Mouse (Mus musculus): ENCODE data around the gene Tmco1. TPM values are rescaled to one million over a fixed set of nuclear protein-coding genes. Genes with fewer than 3 reads are reported as not detected.

Tmco1 gene
- 70.5 and 83.8 TPM in 2 replicates for polyA plus RNA-seq (2016; fragmentation: Nextera tagmentation; extraction: Ambion mirVana)

DNA sequence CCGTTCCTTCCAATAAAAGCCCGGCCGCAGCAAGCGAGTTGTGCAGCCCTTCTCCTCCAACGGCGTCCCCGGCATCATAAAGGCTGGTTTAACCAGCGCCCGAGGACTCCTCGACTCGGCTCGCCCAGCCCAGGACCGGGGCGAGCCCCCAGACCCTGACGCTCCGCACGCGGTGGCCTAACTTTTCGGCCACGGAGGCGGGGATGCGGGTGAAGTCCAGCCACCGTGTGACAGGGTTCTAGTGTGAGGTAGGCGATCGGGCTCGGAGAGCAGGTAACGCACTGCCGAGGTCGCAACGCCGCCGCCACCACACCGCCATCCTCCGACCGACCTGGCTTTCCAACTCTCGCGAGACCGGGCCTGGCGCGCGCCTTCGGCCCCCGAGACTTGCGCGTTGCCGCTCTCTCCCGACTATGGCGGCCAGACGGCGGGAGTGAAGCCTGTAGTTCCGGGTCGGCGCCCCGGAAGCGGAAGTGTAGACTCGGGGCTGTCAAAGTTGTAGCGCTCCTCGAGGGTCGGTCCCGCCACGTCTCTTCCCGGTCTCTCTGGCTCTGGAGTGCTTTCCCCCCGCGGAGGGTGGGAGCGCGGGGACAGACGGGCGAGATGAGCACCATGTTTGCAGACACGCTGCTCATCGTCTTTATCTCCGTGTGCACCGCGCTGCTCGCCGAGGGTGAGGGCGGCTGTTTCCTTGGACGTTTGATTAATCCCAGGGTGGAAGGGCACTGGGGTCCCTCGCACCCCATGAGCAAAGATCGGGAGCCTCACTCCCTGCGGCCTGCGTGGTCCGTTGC is at the start of gene Tmco1:
Gene Tmco1, plus strand, starts transcription at position 118 of the 794 bp plus-strand sequence.
- WGBS = under 1% methylated on average over 82 of the region's 82 CpGs
- Histone ChIP-seq H3K27ac (peak within 1 kb of the TSS; percentile 89), H3K27me3 (replicated peaks) (no peaks in the 10 kb centered on the region), H3K4me1 (peaks cover 7% of the 10 kb centered on the region), H3K36me3 (peaks cover 3% of the 10 kb centered on the region; the same call in 1 of the 2 replicates), H3K4me2 (replicated peaks) (peak within 1 kb of the TSS; percentile 80), H3K9ac (peak within 1 kb of the TSS; percentile 87), H3K9me3 (no peaks in the 10 kb centered on the region), H3K4me3 (peak within 1 kb of the TSS; percentile 68)
- ATAC-seq (ENCODE audit: low FRiP score, low read depth) = peak; percentile 97

DNA sequence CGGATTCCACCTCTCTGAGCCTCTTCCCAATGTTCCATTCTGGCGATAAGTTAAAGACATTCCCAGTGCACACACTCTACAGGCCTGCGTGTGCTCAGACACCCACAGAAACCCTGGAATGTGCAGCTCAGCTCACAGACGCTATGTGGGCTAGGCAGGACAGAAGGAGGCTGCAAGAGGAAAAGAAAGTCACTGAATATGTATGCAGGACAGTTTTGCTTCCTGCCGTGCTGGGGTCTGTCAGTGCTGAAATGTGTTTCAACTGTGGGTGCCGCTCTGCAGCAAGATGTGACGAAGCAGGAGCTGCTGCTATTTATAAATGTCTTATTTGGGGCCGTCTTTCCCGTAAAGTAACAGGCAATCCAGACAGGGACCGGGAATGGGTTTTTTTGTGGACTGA is 48.5 kb upstream of the Tmco1 start:
- H3K27me3 ChIP-seq (replicated peaks) = no peaks in the 10 kb centered on the region
- H3K27ac ChIP-seq = no peak overlapping the region; the same call in 1 of the 2 replicates
- WGBS = 76% methylated on average over 10 of the region's 10 CpGs
- H3K4me1 ChIP-seq = peaks cover 21% of the 10 kb centered on the region; the same call in 1 of the 2 replicates
- H3K36me3 ChIP-seq = no peaks in the 10 kb centered on the region
- H3K4me3 ChIP-seq = no peak overlapping the region
- no peak overlapping the region for H3K9ac ChIP-seq
- H3K4me2 ChIP-seq (replicated peaks) = no peak overlapping the region
- no peaks in the 10 kb centered on the region for H3K9me3 ChIP-seq
- ATAC-seq (ENCODE audit: low FRiP score, low read depth) = no peak

DNA sequence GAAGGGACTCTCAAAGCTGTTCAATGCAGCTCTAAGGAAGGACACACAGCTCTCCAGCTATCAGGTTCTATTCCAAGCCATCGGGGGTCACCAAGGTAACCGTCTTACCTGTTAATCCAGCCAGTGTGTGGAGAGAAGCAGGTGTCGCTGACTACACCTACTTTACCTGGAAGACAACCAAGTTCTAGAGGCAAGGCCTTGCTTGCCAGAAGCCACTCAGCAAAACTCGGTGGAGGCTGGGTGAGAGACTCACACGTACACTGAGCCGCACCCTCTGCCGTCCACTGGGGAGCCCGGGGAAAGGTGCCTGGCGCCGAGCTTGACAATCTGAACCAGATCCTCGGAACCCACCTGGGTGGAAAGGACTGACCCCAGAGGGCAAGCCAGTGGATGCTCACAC is 46.4 kb upstream of the Tmco1 start:
- Histone ChIP-seq H3K36me3 (0 out of 2 replicates have a peak, but pooled peaks cover 3% of the 10 kb centered on the region), H3K4me2 (replicated peaks) (no peak overlapping the region), H3K4me3 (no peak overlapping the region), H3K9ac (no peak overlapping the region), H3K27me3 (replicated peaks) (no peaks in the 10 kb centered on the region), H3K27ac (no peak overlapping the region), H3K4me1 (peaks cover 10% of the 10 kb centered on the region; the same call in 1 of the 2 replicates), H3K9me3 (no peaks in the 10 kb centered on the region)
- WGBS = 93% methylated on average over 11 of the region's 11 CpGs
- no peak for ATAC-seq (ENCODE audit: low FRiP score, low read depth)

DNA sequence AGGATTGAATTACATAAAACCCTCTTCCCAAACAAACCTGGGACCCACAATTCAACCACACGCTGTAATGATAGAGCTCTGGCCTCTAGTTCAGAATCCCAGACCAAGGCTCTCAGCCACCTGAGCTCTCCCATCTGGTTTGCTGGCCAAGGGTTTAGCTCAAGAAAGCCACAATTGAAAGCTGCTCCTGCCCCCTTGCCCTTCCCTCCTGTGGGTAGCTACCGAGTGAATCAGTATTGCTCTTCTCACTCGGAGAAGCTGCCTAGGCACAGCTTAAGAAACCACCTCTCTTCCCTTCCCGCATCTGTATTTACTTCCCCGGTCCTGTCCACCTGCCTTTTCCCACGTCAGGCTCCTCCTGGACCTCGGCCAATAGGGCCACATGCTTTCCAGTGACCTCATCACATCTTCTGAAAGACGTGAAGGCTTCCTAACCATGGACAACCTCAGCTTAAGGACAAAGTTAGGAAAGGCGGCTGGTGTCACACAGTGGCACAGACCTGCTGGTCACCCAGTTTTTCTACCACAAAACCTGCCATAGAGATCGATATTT is 45.6 kb upstream of the Tmco1 start:
- Histone ChIP-seq H3K9ac (no peak overlapping the region), H3K4me3 (no peak overlapping the region), H3K9me3 (no peaks in the 10 kb centered on the region), H3K4me1 (0 out of 2 replicates have a peak, but pooled peaks cover 3% of the 10 kb centered on the region), H3K36me3 (0 out of 2 replicates have a peak, but pooled peaks cover 3% of the 10 kb centered on the region), H3K27me3 (replicated peaks) (no peaks in the 10 kb centered on the region), H3K27ac (no peak overlapping the region), H3K4me2 (replicated peaks) (no peak overlapping the region)
- no peak for ATAC-seq (ENCODE audit: low FRiP score, low read depth)
- 81% methylated on average over 10 of the region's 10 CpGs for WGBS

DNA sequence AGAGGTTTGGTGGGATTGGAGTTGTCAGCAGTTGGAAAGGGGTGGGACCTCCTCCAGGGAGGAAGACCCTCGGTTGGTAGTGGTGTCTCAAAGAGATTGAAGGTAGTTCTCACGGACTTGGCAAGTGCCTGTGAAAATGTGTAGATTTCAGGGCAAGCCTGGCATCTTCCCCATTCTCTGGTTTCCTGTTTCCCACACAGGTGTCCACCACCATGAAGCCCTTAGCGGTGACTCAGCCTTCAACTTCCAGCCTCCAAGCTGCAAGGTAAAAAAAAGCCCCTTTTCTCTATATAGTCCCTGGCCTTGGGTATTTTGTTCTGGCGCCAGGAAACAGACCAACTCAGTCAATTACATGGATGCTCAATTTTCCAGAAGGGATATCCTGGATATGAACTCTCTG is 42.8 kb upstream of the Tmco1 start:
- no peak overlapping the region for H3K4me3 ChIP-seq
- H3K4me1 ChIP-seq = peaks cover 20% of the 10 kb centered on the region
- H3K27ac ChIP-seq = no peak overlapping the region
- ATAC-seq (ENCODE audit: low FRiP score, low read depth) = no peak
- H3K27me3 ChIP-seq (replicated peaks) = no peaks in the 10 kb centered on the region
- no peak overlapping the region for H3K9ac ChIP-seq
- no peaks in the 10 kb centered on the region for H3K9me3 ChIP-seq
- H3K36me3 ChIP-seq = 0 out of 2 replicates have a peak, but pooled peaks cover 3% of the 10 kb centered on the region
- 92% methylated on average over 4 of the region's 4 CpGs for WGBS
- H3K4me2 ChIP-seq (replicated peaks) = no peak overlapping the region

DNA sequence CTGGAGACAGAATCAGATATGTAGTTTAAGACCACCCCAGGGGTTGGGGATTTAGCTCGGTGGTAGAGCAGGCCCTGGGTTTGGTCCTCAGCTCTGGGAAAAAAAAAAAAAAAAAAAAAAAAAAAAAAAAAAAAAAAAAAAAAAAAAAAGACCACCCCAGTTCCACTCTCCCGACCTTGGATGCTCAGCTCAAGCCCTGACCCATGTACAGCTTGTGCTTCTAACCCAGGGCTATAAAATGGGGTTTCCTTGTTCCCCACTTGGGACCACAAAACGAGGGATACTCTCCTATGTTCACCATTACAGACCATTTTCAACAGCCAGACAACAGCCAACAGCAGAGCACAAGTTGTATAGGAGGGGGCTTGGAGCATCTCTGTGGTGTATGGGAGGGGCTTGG is 41.5 kb upstream of the Tmco1 start:
- Histone ChIP-seq H3K9ac (no peak overlapping the region), H3K27me3 (replicated peaks) (no peaks in the 10 kb centered on the region), H3K27ac (no peak overlapping the region), H3K4me2 (replicated peaks) (no peak overlapping the region), H3K9me3 (no peaks in the 10 kb centered on the region), H3K36me3 (0 out of 2 replicates have a peak, but pooled peaks cover 3% of the 10 kb centered on the region), H3K4me1 (peaks cover 33% of the 10 kb centered on the region), H3K4me3 (no peak overlapping the region)
- ATAC-seq (ENCODE audit: low FRiP score, low read depth) = no peak
- WGBS = 76% methylated on average over 3 of the region's 3 CpGs

DNA sequence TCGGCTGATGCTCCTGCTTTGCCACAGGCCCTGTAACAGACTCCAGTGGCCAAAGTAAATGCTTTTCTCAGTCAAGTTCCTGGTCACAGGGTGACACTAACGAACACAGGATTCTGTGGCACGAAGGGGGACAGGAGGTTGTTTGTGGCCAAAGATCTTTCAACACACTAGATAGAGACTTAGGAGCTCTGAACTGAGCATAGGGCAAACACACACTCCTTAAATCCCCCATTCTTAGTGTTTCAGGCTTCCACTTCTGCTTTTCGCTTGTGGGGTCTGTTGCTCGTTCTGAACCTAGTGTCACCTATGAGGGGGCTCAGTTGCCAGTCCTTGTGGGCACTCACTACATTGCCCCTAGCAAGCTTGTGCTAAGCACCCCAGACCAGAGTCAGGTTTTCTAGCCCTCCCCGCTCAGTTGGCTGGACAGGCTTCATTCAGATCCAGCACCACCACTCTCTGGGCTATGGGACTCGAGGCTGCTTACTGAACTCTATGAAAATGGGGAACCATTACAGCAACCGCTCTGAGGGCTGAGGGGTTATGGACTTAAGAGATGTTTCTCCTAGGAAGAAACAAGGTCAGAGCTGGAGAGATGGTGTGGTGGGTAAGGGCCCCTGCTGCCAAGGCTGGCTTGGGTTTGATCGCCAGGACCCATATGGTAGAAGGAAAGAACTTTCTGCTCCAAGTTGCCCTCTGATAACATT is 39.7 kb upstream of the Tmco1 start:
- WGBS = 92% methylated on average over 9 of the region's 9 CpGs

DNA sequence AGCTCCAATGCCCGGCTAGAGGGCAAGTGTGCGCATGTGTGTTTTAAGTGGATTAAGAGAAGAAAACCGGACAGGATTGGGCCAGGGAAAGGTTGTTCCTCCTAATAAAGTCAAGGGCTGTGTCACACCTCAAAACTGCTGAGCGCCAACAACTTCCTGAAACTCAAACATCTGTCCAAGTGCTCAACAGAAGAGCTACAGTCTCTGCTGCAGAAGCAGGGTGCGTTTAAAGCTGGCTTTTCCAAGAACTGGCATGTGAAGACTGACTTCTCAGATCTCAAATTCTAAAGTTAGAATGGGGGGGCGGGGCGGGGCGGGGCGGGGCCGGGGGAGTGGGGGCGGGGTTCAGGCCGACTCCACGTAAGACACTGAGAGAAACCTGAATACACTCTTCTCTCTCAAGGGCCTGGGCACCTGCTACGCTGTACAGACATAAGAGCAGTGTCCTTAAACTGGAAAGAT is 38.8 kb upstream of the Tmco1 start:
- H3K27ac ChIP-seq = no peak overlapping the region
- 0 out of 2 replicates have a peak, but pooled peaks cover 3% of the 10 kb centered on the region for H3K36me3 ChIP-seq
- H3K4me1 ChIP-seq = peaks cover 45% of the 10 kb centered on the region
- no peak overlapping the region for H3K9ac ChIP-seq
- ATAC-seq (ENCODE audit: low FRiP score, low read depth) = no peak
- no peaks in the 10 kb centered on the region for H3K27me3 ChIP-seq (replicated peaks)
- H3K4me2 ChIP-seq (replicated peaks) = peak overlapping the region; percentile 52; the same call in 1 of the 2 replicates
- WGBS = 39% methylated on average over 14 of the region's 14 CpGs
- H3K4me3 ChIP-seq = no peak overlapping the region
- H3K9me3 ChIP-seq = no peaks in the 10 kb centered on the region

More for the DNA sequence above, 39.7 kb upstream of the Tmco1 start:
- Histone ChIP-seq H3K4me3 (no peak overlapping the region), H3K4me2 (replicated peaks) (no peak overlapping the region), H3K27me3 (replicated peaks) (no peaks in the 10 kb centered on the region), H3K36me3 (0 out of 2 replicates have a peak, but pooled peaks cover 3% of the 10 kb centered on the region), H3K4me1 (peaks cover 38% of the 10 kb centered on the region), H3K9me3 (no peaks in the 10 kb centered on the region), H3K9ac (no peak overlapping the region), H3K27ac (no peak overlapping the region)
- ATAC-seq (ENCODE audit: low FRiP score, low read depth) = no peak

DNA sequence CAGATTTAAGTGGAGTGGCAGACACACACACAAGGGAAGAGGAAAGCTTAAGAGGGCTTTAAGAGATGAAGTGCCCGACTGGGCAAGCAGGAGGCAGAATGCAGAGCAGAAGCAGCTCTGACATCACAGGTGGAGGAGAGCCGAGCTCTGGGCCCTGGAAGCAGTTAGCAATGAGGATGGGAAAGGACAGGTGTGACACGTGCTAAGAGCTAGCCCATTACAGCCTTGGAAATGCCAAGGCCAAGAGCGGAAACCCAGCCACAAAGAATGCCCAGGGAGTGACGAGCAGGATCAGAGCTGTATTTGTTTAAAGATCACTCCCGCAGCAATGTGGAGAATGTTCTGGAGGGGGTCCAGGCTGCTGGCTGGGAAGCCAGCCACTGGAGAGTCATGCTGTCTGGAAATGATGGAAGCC is 38.3 kb upstream of the Tmco1 start:
- Histone ChIP-seq H3K4me3 (no peak overlapping the region), H3K4me1 (peaks cover 45% of the 10 kb centered on the region), H3K9ac (no peak overlapping the region), H3K9me3 (no peaks in the 10 kb centered on the region), H3K27me3 (replicated peaks) (no peaks in the 10 kb centered on the region), H3K36me3 (peaks cover 3% of the 10 kb centered on the region; the same call in 1 of the 2 replicates), H3K4me2 (replicated peaks) (peak overlapping the region; percentile 52), H3K27ac (no peak overlapping the region)
- ATAC-seq (ENCODE audit: low FRiP score, low read depth) = peak; percentile 34
- 31% methylated on average over 6 of the region's 6 CpGs for WGBS

DNA sequence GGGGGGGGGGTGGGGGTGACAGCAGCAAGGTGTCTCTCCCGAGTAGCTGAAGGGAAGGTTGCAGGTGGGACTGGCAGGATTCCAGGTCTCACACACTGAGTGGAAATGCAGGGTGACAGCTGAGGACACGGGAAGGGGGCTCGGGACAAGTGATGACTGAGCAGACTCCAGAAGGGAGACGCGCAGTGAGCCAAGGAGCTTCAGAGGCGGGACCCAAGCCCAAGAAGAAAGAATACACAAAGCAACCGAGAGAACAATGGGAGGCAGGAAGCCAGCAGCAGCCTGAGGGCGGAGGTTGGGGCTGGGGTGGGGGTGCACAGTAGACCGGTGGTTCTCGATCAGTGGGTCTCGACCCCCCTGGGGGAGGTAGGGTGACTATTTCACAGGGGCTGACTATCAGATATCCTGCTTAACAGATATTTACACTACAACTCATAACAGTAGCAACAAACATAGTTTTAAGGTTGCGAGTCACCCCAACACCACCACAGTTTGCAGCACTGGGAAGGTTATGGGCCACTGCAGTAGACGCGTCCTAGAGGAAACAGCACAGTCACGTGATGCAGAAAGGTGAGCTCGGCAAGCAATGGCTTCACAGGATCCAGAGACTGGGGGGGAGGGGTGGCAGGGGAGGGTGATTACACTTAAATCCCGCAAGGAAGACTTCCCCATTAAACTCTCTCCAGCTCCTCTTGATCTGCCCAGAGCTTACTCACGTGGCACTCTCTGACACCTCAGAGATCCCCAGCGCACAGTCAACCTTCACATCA is 37.7 kb upstream of the Tmco1 start:
- Histone ChIP-seq H3K9me3 (no peaks in the 10 kb centered on the region), H3K4me3 (no peak overlapping the region), H3K36me3 (no peaks in the 10 kb centered on the region; the same call in 1 of the 2 replicates), H3K27ac (no peak overlapping the region), H3K9ac (peak overlapping the region; percentile 38; the same call in 1 of the 2 replicates), H3K4me2 (replicated peaks) (peak overlapping the region; percentile 52), H3K4me1 (peaks cover 45% of the 10 kb centered on the region), H3K27me3 (replicated peaks) (no peaks in the 10 kb centered on the region)
- peak; percentile 23 for ATAC-seq (ENCODE audit: low FRiP score, low read depth)
- 9% methylated on average over 19 of the region's 19 CpGs for WGBS

DNA sequence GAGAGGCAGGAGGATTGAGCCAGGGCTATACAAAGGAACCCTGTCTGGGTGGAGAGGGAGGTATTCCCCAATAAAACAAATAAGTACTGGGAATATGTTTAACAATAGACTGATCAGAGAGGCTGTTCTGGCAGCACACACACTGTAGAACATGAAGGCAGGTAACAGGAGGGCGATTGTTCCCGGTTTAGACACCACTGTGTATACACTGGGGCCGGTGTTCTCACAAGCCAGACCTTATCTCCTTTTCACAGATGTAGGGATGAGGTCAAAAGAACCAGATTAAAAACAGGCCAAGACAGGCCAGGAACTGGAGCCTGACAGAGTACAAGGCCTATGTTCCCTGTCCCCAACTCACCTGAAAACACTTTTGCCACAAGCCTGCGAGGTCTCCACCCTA is 36.9 kb upstream of the Tmco1 start:
- no peak overlapping the region for H3K9ac ChIP-seq
- no peak overlapping the region for H3K4me3 ChIP-seq
- peak overlapping the region; percentile 52 for H3K4me2 ChIP-seq (replicated peaks)
- H3K4me1 ChIP-seq = peaks cover 45% of the 10 kb centered on the region
- H3K36me3 ChIP-seq = no peaks in the 10 kb centered on the region; the same call in 1 of the 2 replicates
- no peaks in the 10 kb centered on the region for H3K27me3 ChIP-seq (replicated peaks)
- no peaks in the 10 kb centered on the region for H3K9me3 ChIP-seq
- no peak for ATAC-seq (ENCODE audit: low FRiP score, low read depth)
- no peak overlapping the region for H3K27ac ChIP-seq
- WGBS = 32% methylated on average over 4 of the region's 4 CpGs
